Mouse (Mus musculus): ENCODE data around the gene Calcoco1.

DNA sequence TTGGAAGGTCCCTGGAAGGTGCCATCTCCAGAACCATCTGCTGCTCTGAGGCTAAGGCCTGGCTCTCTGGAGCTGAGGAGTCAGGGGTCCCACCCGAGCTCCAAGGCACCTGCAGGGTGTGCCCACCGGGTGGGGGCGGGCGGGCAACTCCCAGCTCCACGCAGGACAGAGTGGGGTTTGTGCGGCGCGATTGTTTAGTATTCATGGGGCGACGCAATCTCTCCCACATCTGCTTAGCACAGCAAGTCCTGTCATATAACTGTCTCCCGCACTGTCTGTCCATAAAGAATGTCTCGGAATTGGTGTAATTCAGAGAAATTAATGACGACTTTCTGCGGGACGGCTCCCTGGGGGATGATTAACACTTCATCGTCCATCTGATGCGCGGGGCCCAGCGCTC, 15.1 kb upstream of the Calcoco1 start:
- TF ChIP-seq HCFC1 (IDR thresholded peaks at IDR 0.05; ENCODE audit: borderline replicate concordance, insufficient read depth, low read length) (no peak), ZC3H11A (IDR thresholded peaks at IDR 0.05; ENCODE audit: borderline replicate concordance, low read depth, low read length) (no peak)
